Mouse (Mus musculus): ENCODE data around the gene Gpnmb. TPM values are rescaled to one million over a fixed set of nuclear protein-coding genes. Genes with fewer than 3 reads are reported as not detected.

Gene Gpnmb
- polyA plus RNA-seq, 1 experiment from 2014 or later = 2.9 TPM

DNA sequence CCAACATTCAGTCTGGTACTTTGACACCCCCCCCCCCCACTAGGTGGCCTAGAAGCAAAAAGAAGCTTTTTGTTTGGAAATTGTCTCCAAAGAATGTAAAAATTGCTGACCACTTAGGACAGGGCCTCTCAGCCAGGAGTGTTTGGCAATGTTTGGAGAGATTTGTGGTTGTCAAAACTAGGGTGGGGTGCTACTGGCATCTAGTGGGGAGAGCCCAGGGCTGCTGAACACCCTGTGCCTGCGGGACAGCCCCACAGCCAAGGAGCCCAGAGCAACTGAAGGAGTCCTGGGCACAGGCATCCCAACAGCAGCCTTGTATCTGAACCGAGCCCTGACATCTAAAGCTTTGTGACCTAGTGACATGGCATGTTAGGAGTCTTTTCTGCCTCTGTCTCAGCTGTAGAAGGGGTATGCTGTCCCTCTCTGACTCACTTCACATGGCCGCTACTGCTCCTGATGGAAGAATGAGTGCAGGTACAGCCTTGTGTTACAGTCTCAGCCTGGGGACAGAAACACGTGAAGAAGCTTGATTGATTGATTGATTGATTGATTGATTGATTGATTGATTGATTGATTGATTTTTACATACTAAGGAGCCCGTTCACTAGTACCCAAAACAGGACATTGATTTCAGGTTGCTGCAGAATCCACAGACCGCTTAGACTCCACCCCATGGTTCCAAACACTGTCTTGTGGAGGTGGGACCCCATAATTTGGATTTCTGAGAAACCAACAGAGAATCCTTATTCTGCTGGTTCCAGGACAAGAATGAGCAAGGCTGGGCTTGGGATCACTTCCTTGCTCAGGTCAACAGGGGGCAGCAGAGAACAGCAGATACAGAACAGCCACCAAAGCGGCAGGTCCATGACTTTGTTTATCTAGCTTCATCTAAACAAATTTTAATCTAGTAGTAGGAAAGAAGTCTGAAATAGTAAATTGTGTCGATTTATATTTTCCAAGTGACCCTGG, 21.0 kb downstream of the Gpnmb start:
- Histone ChIP-seq H3K4me2 (replicated peaks) (no peak overlapping the region), H3K9me3 (replicated peaks) (no peaks in the 10 kb centered on the region), H3K4me3 (replicated peaks) (no peak overlapping the region), H3K36me3 (no peaks in the 10 kb centered on the region), H3K4me1 (no peaks in the 10 kb centered on the region), H3K27me3 (no peaks in the 10 kb centered on the region), H3K9ac (no peak overlapping the region), H3K27ac (replicated peaks) (no peak overlapping the region)
- ATAC-seq (ENCODE audit: insufficient number of reproducible peaks, low FRiP score, low TSS enrichment, low read depth) = no peak; the same call in 1 of the 2 replicates
- 41% methylated on average over 8 of the region's 8 CpGs for WGBS

DNA sequence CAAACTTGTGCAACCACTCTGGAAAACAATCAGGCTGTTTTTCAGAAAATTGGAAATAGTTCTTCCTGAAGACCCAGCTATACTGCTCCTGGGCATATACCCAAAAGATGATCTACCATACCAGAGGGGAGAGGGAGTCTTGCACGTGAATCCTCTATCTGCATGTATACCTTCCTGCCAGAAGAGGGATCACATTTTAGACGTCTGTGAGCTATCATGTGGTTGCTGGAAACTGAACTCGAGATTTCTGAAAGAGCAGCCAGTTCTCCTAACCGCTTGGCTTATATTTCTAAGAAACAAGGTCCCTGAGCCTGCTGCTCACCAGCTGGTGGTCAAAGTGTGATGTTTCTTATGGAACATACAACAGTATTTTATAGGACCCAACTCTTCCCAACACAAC, 32.0 kb downstream of the Gpnmb start:
- Histone ChIP-seq H3K27me3 (no peaks in the 10 kb centered on the region), H3K4me3 (replicated peaks) (no peak overlapping the region), H3K27ac (replicated peaks) (no peak overlapping the region), H3K9me3 (replicated peaks) (no peaks in the 10 kb centered on the region), H3K4me1 (0 out of 2 replicates have a peak, but pooled peaks cover 4% of the 10 kb centered on the region), H3K36me3 (no peaks in the 10 kb centered on the region), H3K4me2 (replicated peaks) (no peak overlapping the region), H3K9ac (no peak overlapping the region)
- WGBS = 46% methylated on average over 3 of the region's 4 CpGs
- no peak for ATAC-seq (ENCODE audit: insufficient number of reproducible peaks, low FRiP score, low TSS enrichment, low read depth)

DNA sequence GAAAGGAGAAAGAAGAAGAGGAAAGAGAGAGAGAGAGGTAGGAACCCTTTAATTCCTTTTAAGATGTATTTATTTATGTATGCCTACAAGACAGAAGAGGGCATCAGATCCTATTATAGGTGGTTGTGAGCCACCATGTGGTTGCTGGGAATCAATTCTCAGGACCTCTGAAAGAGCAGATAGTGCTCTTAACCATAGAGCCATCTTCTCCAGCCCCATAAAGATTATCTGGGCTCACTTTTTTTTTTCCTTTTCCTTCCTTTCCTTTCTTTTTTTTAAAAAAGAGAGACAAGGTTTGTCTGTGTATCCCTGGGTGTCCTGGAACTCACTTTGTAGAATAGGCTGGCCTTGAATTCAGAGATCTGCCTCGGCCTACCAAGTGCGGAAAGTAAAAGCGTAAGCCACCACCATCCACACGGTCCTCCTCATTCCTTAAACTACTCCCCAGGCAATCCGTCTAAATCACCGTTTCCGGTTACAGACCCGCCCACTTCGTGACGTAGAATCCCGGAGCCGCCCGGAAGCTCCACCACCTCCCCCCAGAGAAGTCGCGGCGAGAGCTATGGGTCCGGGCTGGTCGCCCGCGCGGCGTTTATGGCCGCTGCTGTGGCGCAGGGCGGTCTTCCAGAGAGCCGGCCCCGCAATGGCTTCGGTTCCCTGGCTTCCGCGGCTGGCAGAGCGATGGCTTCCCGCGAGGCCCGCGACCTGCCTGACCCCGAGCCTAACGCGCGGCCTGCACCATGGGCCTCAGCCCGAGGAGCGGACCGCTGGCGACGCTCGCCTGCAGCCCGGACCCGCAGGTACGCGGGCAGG, 37.2 kb downstream of the Gpnmb start, which contains the start of gene Malsu1:
TSS of gene Malsu1 (plus strand) at position 492 of the 813 bp plus-strand sequence.
- ATAC-seq (ENCODE audit: insufficient number of reproducible peaks, low FRiP score, low TSS enrichment, low read depth) = peak; percentile 95
- Histone ChIP-seq H3K4me1 (peaks cover 11% of the 10 kb centered on the region), H3K9ac (peak within 1 kb of the TSS; percentile 76), H3K27ac (replicated peaks) (peak within 1 kb of the TSS; percentile 70), H3K9me3 (replicated peaks) (no peaks in the 10 kb centered on the region), H3K4me3 (replicated peaks) (peak within 1 kb of the TSS; percentile 73), H3K4me2 (replicated peaks) (peak within 1 kb of the TSS; percentile 60), H3K27me3 (no peaks in the 10 kb centered on the region), H3K36me3 (no peaks in the 10 kb centered on the region)
- WGBS = under 1% methylated on average over 49 of the region's 49 CpGs

DNA sequence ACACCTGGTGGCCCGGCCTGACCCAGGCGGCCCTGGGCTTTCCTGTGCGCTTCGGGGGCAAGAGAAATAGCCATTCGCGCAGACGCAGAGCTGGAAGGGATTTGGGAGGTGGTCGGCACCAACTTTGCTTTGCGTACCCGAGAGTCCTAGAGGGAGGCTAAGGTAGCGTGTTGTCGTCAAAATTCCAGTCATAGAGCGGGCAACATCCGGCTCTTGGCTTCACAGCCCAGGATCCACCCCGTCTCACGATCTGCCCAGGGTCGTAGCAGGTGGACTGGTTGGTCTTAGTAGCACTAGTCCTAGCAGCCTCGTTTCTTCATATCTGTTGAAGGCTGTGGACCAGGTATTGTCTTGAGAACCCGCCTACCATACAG, 37.8 kb downstream of the Gpnmb start:
- Histone ChIP-seq H3K27ac (replicated peaks) (peak overlapping the region; percentile 70), H3K4me1 (peaks cover 11% of the 10 kb centered on the region), H3K27me3 (no peaks in the 10 kb centered on the region), H3K4me3 (replicated peaks) (peak overlapping the region; percentile 73), H3K9me3 (replicated peaks) (no peaks in the 10 kb centered on the region), H3K36me3 (no peaks in the 10 kb centered on the region), H3K4me2 (replicated peaks) (peak overlapping the region; percentile 60), H3K9ac (peak overlapping the region; percentile 76)
- no peak for ATAC-seq (ENCODE audit: insufficient number of reproducible peaks, low FRiP score, low TSS enrichment, low read depth)
- under 1% methylated on average over 19 of the region's 19 CpGs for WGBS

- Histone ChIP-seq H3K27ac (replicated peaks) (no peak overlapping the region), H3K4me3 (replicated peaks) (no peak overlapping the region), H3K27me3 (no peaks in the 10 kb centered on the region), H3K4me1 (peaks cover 11% of the 10 kb centered on the region), H3K9ac (no peak overlapping the region), H3K9me3 (replicated peaks) (no peaks in the 10 kb centered on the region), H3K4me2 (replicated peaks) (no peak overlapping the region), H3K36me3 (no peaks in the 10 kb centered on the region)
- WGBS = 81% methylated on average over 2 of the region's 2 CpGs
- ATAC-seq (ENCODE audit: insufficient number of reproducible peaks, low FRiP score, low TSS enrichment, low read depth) = no peak
Measured at GRCm38 (mm10) chr6:49077894-49078293, 41.5 kb downstream of the Gpnmb start.

DNA sequence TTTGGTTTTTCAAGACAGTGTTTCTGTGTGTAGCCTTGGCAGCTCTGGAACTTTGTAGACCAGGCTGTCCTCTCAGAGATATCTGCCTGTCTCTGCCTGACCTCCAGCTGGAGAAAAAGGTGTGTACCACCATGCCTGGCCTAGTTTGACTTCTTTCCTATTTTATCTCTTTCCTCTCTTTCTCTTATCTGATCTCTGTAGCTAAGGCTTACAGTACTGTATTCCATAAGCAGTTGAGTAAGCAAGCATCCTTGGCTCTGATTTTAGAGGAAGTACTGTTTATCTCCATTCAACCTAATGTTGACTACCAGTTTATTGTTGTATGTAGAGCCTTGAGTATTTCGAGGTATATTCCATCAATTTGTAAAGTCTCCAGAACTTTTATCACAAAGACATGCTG, 43.0 kb downstream of the Gpnmb start:
- Histone ChIP-seq H3K27ac (replicated peaks) (no peak overlapping the region), H3K9me3 (replicated peaks) (no peaks in the 10 kb centered on the region), H3K4me2 (replicated peaks) (no peak overlapping the region), H3K36me3 (peaks cover 7% of the 10 kb centered on the region; the same call in 1 of the 2 replicates), H3K9ac (no peak overlapping the region), H3K4me1 (peaks cover 7% of the 10 kb centered on the region), H3K27me3 (no peaks in the 10 kb centered on the region), H3K4me3 (replicated peaks) (no peak overlapping the region)
- no peak for ATAC-seq (ENCODE audit: insufficient number of reproducible peaks, low FRiP score, low TSS enrichment, low read depth)
- WGBS = 78% methylated on average over 1 of the region's 1 CpGs

GRCm38 (mm10) chr6:49083008-49083407, 46.7 kb downstream of the Gpnmb start:
- no peak for ATAC-seq (ENCODE audit: insufficient number of reproducible peaks, low FRiP score, low TSS enrichment, low read depth)
- Histone ChIP-seq H3K27ac (replicated peaks) (no peak overlapping the region), H3K9me3 (replicated peaks) (no peaks in the 10 kb centered on the region), H3K4me1 (no peaks in the 10 kb centered on the region), H3K36me3 (peaks cover 31% of the 10 kb centered on the region), H3K4me2 (replicated peaks) (no peak overlapping the region), H3K9ac (no peak overlapping the region), H3K27me3 (no peaks in the 10 kb centered on the region), H3K4me3 (replicated peaks) (no peak overlapping the region)
- 87% methylated on average over 4 of the region's 4 CpGs for whole genome bisulfite sequencing

DNA sequence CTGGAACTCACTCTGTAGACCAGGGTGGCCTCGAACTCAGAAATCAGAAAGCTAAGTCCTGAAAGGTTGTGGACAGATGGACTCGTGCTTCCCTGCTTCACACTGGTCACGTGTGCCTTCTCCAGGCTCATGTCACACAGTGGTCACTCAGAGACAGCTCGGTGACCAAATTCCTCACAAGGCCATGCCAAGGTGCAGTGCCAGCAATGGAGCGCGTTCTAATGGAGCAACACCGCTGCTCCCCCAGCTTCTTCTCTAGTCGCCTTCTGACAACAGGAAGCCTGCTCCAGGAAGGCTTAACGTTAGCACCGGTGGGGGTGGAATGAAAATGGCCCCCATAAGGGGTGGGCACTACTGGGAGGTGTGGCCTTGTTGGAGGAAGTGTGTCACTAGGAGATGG, 58.6 kb downstream of the Gpnmb start:
- no peak for ATAC-seq (ENCODE audit: insufficient number of reproducible peaks, low FRiP score, low TSS enrichment, low read depth)
- Histone ChIP-seq H3K36me3 (peaks cover 56% of the 10 kb centered on the region), H3K27me3 (no peaks in the 10 kb centered on the region), H3K9me3 (replicated peaks) (no peaks in the 10 kb centered on the region), H3K4me1 (peaks cover 21% of the 10 kb centered on the region), H3K27ac (replicated peaks) (no peak overlapping the region), H3K4me2 (replicated peaks) (no peak overlapping the region), H3K9ac (no peak overlapping the region), H3K4me3 (replicated peaks) (no peak overlapping the region)
- WGBS = 86% methylated on average over 10 of the region's 10 CpGs

- H3K27me3 ChIP-seq = no peaks in the 10 kb centered on the region
- H3K4me1 ChIP-seq = peaks cover 21% of the 10 kb centered on the region
- H3K4me2 ChIP-seq (replicated peaks) = no peak overlapping the region
- H3K9ac ChIP-seq = no peak overlapping the region
- H3K27ac ChIP-seq (replicated peaks) = peak overlapping the region; percentile 76
- no peak overlapping the region for H3K4me3 ChIP-seq (replicated peaks)
- no peaks in the 10 kb centered on the region for H3K9me3 ChIP-seq (replicated peaks)
- ATAC-seq (ENCODE audit: insufficient number of reproducible peaks, low FRiP score, low TSS enrichment, low read depth) = no peak
- H3K36me3 ChIP-seq = peaks cover 44% of the 10 kb centered on the region
- 61% methylated on average over 7 of the region's 7 CpGs for WGBS
Measured at GRCm38 (mm10) chr6:49096421-49096820, 60.1 kb downstream of the Gpnmb start.

GRCm38 (mm10) chr6:49096933-49097461, 60.7 kb downstream of the Gpnmb start:
- H3K4me2 ChIP-seq (replicated peaks) = 0 out of 2 replicates have a peak overlapping the region, but pooled peaks have one; percentile 15
- no peak overlapping the region for H3K4me3 ChIP-seq (replicated peaks)
- ATAC-seq (ENCODE audit: insufficient number of reproducible peaks, low FRiP score, low TSS enrichment, low read depth) = peak; percentile 75
- peaks cover 39% of the 10 kb centered on the region; the same call in 1 of the 2 replicates for H3K36me3 ChIP-seq
- no peaks in the 10 kb centered on the region for H3K27me3 ChIP-seq
- no peaks in the 10 kb centered on the region for H3K9me3 ChIP-seq (replicated peaks)
- 22% methylated on average over 13 of the region's 13 CpGs for WGBS
- H3K4me1 ChIP-seq = peaks cover 21% of the 10 kb centered on the region
- H3K27ac ChIP-seq (replicated peaks) = peak overlapping the region; percentile 76
- H3K9ac ChIP-seq = no peak overlapping the region

DNA sequence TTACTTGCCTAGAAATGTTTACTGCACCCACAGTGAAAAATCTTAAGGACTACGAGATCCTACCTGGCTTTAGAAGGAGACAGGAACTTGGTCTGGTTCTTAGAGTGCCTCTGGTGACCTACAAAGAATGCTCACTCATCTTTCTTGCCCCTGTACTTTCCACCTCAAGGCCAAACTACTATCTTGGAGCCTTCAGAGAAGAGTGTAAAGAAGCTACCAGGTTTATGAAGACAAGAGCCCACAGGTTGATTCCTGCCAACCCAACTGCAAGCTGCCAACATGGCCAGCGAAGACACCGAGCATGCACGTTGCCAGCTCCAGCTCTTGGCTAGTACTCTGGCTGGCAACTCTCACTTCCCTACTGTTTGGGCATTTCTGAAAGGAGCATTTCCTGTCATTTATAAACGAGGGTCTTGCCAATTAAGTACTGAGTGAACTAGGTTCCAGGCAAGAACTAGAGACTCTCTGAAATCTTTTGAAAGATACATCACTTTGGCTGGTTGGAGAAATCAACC, 61.3 kb downstream of the Gpnmb start:
- H3K9ac ChIP-seq = no peak overlapping the region
- no peak overlapping the region for H3K4me2 ChIP-seq (replicated peaks)
- H3K9me3 ChIP-seq (replicated peaks) = no peaks in the 10 kb centered on the region
- no peak for ATAC-seq (ENCODE audit: insufficient number of reproducible peaks, low FRiP score, low TSS enrichment, low read depth)
- H3K27ac ChIP-seq (replicated peaks) = peak overlapping the region; percentile 76
- peaks cover 21% of the 10 kb centered on the region for H3K4me1 ChIP-seq
- peaks cover 37% of the 10 kb centered on the region; the same call in 1 of the 2 replicates for H3K36me3 ChIP-seq
- no peak overlapping the region for H3K4me3 ChIP-seq (replicated peaks)
- H3K27me3 ChIP-seq = no peaks in the 10 kb centered on the region
- WGBS = 69% methylated on average over 5 of the region's 5 CpGs
